Mouse (Mus musculus): ENCODE data around the gene Mri1. TPM values are rescaled to one million over a fixed set of nuclear protein-coding genes. Genes with fewer than 3 reads are reported as not detected.

Mri1 gene
- polyA plus RNA-seq, 1 experiment from 2014 or later, result 72.8 TPM

DNA sequence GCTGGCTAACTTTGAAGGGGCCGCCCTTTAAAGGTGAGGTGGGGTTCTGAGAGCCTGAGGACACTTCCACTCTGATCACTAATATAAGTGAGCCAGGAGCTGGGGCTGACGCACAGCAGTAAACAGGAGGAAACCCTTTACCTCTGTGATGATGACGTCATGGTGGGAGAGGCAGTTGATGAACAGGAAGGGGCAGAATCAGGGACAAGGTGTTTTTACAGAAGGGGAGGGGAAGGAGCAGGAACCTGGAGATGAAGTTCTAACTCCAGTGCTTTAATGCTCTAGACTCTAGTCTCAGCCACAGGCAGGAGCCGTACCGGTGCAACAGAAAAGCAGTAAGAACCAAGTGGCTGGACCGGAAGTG lies 686 bp downstream of the Mri1 start:
- DNase-seq, result peak; percentile 44

DNA sequence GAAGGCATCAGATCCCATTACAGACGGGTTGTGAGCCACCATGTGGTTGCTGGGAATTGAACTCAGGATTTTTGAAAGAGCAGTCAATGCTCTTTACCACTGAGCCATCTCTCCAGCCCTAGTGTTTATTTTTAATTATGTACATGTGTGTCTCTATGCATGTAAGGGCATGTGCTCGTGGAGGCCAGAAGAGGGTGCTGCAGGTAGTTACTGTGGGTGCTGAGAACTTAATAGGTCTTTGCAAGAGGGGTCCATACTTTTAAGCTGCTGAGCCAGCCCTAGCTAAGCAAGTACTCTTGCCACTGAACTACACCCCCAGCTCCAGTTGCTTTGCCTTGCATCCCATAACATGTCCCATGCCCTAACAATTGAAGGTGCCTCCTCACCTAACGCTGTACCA lies 1.3 kb downstream of the Mri1 start:
- H3K9ac ChIP-seq, result no peak overlapping the region
- no peak for TF ChIP-seq CTCF (IDR thresholded peaks at IDR 0.05; ENCODE audit: low read depth)
- H3K4me1 ChIP-seq (ENCODE audit: insufficient read depth), result peaks cover 4% of the 10 kb centered on the region; the same call in 1 of the 2 replicates
- H3K4me2 ChIP-seq, result peak overlapping the region; percentile 97
- ATAC-seq (ENCODE audit: insufficient read depth) (no peak), DNase-seq (no peak)
- no peak overlapping the region for H3K27ac ChIP-seq (ENCODE audit: low read depth)
- 79% methylated on average over 3 of the region's 3 CpGs for WGBS
- H3K36me3 ChIP-seq (ENCODE audit: insufficient read depth), result peaks cover 71% of the 10 kb centered on the region
- no peaks in the 10 kb centered on the region for H3K27me3 ChIP-seq (ENCODE audit: insufficient read depth, low read length)
- peak overlapping the region; percentile 80; the same call in 1 of the 2 replicates for H3K4me3 ChIP-seq (ENCODE audit: low read depth, low read length)
- H3K9me3 ChIP-seq (ENCODE audit: low read depth, low read length), result no peaks in the 10 kb centered on the region

More for the DNA sequence above, 686 bp downstream of the Mri1 start:
- 12% methylated on average over 6 of the region's 6 CpGs for WGBS
- no peaks in the 10 kb centered on the region for H3K9me3 ChIP-seq (ENCODE audit: low read depth, low read length)
- peak overlapping the region; percentile 72 for H3K9ac ChIP-seq
- peak overlapping the region; percentile 80 for H3K4me3 ChIP-seq (ENCODE audit: low read depth, low read length)
- peak overlapping the region; percentile 87 for H3K27ac ChIP-seq (ENCODE audit: low read depth)
- ATAC-seq (ENCODE audit: insufficient read depth), result peak; percentile 15
- peak overlapping the region; percentile 97 for H3K4me2 ChIP-seq
- H3K27me3 ChIP-seq (ENCODE audit: insufficient read depth, low read length), result no peaks in the 10 kb centered on the region
- peaks cover 4% of the 10 kb centered on the region; the same call in 1 of the 2 replicates for H3K4me1 ChIP-seq (ENCODE audit: insufficient read depth)
- peaks cover 71% of the 10 kb centered on the region for H3K36me3 ChIP-seq (ENCODE audit: insufficient read depth)
- no peak for TF ChIP-seq CTCF (IDR thresholded peaks at IDR 0.05; ENCODE audit: low read depth)

DNA sequence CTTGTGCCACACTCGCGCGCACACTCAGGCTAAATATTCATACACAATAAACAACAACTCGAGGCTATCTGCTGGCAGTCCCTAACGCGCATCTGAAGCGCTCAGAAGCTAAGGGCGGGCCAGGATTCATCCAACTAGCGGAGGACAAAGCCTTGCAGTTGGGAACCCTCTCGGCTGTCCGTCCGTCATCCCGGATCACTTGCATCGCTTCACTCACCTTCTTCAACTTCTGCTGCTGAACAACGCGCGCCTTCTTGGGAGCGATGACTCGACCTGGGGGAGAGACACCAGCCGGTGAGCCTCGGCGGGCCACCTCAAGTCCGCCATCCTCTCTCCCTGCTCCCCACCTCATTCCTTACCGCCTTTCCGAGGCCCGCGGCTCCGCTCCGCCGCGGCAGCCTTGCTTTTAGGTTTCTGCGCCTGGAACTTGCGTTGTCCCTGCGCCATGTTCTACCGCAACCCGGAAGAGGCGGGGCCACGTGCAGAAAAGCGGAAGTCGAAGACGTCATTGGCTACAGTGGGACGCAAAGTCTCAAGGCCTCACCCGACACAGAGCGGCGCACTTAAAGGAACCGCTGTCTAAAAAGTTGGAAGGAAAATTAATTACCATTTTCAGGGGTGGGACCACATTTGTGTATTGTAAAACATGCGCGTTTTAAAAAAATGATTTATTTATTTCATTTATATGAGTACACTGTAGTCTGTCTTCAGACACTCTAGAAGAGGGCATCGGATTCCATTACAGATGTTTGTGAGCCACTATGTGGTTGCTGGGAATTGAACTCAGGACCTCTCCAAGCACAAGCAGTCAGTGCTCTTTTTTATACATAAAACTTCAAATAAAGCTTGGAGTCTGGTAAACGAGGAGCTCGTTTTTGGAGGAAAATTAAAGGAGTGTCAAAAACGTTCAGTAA lies 7.6 kb downstream of the Mri1 start, which contains the start of gene D8Ertd738e:
Gene D8Ertd738e (minus strand): TSS at position 463 of the 914 bp plus-strand sequence.
- Histone ChIP-seq H3K4me2 (peak within 1 kb of the TSS; percentile 77), H3K4me1 (ENCODE audit: insufficient read depth) (no peaks in the 10 kb centered on the region), H3K4me3 (ENCODE audit: low read depth, low read length) (peak within 1 kb of the TSS; percentile 76), H3K27ac (ENCODE audit: low read depth) (peak within 1 kb of the TSS; percentile 80; the same call in 1 of the 2 replicates), H3K27me3 (ENCODE audit: insufficient read depth, low read length) (no peaks in the 10 kb centered on the region), H3K9ac (peak within 1 kb of the TSS; percentile 87), H3K36me3 (ENCODE audit: insufficient read depth) (peaks cover 74% of the 10 kb centered on the region), H3K9me3 (ENCODE audit: low read depth, low read length) (no peaks in the 10 kb centered on the region)
- peak; percentile 93 for ATAC-seq (ENCODE audit: insufficient read depth)
- no peak for TF ChIP-seq CTCF (IDR thresholded peaks at IDR 0.05; ENCODE audit: low read depth)
- 3% methylated on average over 52 of the region's 52 CpGs for WGBS
- DNase-seq, result peak; percentile 98

DNA sequence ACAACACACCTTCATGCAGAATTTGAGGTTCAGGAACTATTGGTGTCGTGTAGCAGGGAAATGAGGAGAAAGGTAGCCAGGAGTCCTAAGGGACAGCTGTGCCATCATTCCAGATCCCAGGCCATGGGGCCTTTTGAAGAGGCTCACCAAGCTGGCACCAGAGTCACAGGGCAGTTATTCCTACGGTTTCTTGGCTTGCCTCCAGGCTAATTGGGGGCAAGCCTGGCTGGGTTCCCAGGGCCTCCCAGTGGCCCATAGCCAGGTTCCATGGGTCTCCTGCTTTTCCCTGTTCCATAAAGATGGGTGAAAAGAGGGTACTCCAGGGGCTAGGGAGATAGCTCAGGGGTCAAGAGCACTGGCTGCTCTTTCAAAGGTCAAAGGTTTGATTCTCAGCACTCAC lies 15.3 kb downstream of the Mri1 start:
- no peak for DNase-seq
- 60% methylated on average over 2 of the region's 2 CpGs for WGBS
- ATAC-seq (ENCODE audit: insufficient read depth), result no peak
- Histone ChIP-seq H3K9me3 (ENCODE audit: low read depth, low read length) (no peaks in the 10 kb centered on the region), H3K4me3 (ENCODE audit: low read depth, low read length) (no peak overlapping the region), H3K27ac (ENCODE audit: low read depth) (no peak overlapping the region), H3K36me3 (ENCODE audit: insufficient read depth) (peaks cover 25% of the 10 kb centered on the region), H3K4me1 (ENCODE audit: insufficient read depth) (0 out of 2 replicates have a peak, but pooled peaks cover 2% of the 10 kb centered on the region), H3K9ac (no peak overlapping the region), H3K4me2 (no peak overlapping the region), H3K27me3 (ENCODE audit: insufficient read depth, low read length) (no peaks in the 10 kb centered on the region)
- no peak for TF ChIP-seq CTCF (IDR thresholded peaks at IDR 0.05; ENCODE audit: low read depth)

DNA sequence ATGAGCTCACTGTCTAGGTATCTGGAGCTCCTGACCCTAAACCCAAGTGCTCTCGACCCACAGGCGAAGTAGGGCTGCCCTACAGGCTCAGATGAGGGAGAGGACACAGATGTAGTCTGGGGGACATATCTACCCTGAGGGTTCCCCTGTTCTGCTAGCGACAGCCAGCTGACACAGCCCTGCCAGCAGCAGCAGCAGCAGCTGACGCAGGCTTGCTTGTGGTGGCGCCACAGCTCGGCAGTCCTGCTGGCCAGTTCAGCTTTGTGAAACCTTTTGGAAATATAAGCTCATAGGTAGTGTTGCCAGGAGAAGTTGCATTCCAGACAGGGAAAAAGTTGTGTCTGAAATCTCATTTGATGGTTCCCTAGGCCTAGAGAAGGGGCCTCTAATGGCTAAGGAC lies 16.0 kb downstream of the Mri1 start:
- ATAC-seq (ENCODE audit: insufficient read depth) (no peak), DNase-seq (no peak)
- Histone ChIP-seq H3K9me3 (ENCODE audit: low read depth, low read length) (no peaks in the 10 kb centered on the region), H3K36me3 (ENCODE audit: insufficient read depth) (peaks cover 18% of the 10 kb centered on the region), H3K27me3 (ENCODE audit: insufficient read depth, low read length) (no peaks in the 10 kb centered on the region), H3K4me1 (ENCODE audit: insufficient read depth) (0 out of 2 replicates have a peak, but pooled peaks cover 3% of the 10 kb centered on the region), H3K4me3 (ENCODE audit: low read depth, low read length) (no peak overlapping the region), H3K27ac (ENCODE audit: low read depth) (no peak overlapping the region), H3K4me2 (no peak overlapping the region), H3K9ac (no peak overlapping the region)
- 36% methylated on average over 6 of the region's 6 CpGs for WGBS
- no peak for TF ChIP-seq CTCF (IDR thresholded peaks at IDR 0.05; ENCODE audit: low read depth)

DNA sequence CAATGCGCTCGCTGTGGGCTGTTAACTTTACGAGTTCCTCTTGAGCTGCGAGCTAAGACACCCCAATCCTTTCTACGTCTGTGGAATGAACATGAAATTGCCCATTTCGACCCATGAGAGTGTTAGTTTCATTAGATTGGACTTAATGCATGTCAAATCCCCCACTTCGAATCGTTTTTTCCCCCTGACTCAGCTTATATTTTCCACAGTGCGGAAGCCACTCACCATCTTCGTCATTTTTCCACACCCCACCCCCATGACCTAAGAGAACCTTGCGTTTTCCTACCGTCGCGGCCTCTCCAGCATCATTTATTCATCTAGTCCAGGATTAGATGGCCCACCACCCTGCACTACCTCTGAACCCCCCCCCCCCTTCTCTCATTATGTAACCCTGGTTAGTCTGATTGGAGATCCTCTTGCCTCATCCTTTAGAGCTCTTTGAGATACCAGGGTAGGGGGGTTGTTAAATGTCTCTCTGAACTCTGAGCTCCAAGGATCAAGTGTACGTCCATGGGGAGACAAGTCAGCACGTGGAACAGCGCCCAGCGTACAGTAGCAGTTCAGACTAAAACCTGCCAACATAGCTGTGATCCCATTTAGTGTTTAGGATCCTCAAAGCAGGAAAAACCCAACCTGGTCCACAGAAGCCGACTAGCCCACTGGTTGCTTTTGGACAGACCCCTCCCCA lies 19.4 kb downstream of the Mri1 start:
- peak; percentile 2 for ATAC-seq (ENCODE audit: insufficient read depth)

More for the DNA sequence above, 19.4 kb downstream of the Mri1 start:
- peak; percentile 11 for DNase-seq
- Histone ChIP-seq H3K9ac (peak overlapping the region; percentile 65), H3K27me3 (ENCODE audit: insufficient read depth, low read length) (no peaks in the 10 kb centered on the region), H3K27ac (ENCODE audit: low read depth) (peak overlapping the region; percentile 83), H3K36me3 (ENCODE audit: insufficient read depth) (peaks cover 18% of the 10 kb centered on the region; the same call in 1 of the 2 replicates), H3K4me3 (ENCODE audit: low read depth, low read length) (peak overlapping the region; percentile 71), H3K9me3 (ENCODE audit: low read depth, low read length) (no peaks in the 10 kb centered on the region), H3K4me1 (ENCODE audit: insufficient read depth) (peaks cover 11% of the 10 kb centered on the region; the same call in 1 of the 2 replicates), H3K4me2 (peak overlapping the region; percentile 77)
- no peak for TF ChIP-seq CTCF (IDR thresholded peaks at IDR 0.05; ENCODE audit: low read depth)
- 13% methylated on average over 19 of the region's 19 CpGs for WGBS

All from lung, embryonic 14.5 days (tissue).